Comparison of ENCODE assay signal across 7 mouse cellular contexts in the genomic region with DNA sequence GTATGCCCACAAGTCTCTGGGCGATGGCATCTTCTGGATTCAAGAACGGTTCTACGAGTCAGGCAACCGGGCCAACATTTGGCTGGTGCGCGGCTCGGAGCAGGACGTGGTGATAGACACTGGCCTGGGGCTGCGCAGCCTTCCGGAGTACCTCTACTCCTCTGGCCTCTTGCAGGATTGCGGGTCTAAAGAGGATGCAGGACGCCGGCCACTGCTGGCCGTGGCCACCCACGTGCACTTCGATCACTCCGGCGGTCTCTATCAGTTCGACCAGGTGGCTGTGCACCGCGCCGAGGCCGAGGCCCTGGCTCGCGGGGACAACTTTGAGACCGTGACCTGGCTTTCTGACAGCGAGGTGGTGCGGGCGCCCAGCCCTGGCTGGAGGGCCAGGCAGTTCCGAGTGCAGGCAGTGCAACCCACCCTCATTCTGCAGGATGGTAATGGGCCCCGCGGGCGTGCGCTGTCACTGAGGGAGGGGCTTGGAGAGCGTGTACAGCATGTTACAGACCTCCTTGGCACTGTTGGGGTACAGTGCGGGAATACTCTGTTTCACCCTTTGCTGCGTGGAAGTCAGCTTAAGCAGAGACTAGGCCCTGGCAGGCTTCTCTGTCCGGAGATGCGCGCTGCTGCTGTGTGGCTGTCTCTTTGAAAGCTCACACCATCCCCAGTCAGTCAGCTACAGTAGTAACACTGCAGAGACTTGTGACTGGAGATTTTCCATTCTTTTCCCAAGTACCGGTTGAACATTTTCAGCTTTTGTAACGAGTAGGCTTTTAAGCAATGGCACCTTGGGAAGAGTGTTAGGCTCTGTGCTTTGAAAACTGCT. TPM values are rescaled to one million over a fixed set of nuclear protein-coding genes. Genes with fewer than 3 reads are reported as not detected.
A peak's percentile ranks its signal among the peaks of the same experiment; 100 is the strongest.
DNase-seq lines count a peak whose midpoint lies in the region; ATAC-seq and TF ChIP-seq lines count a peak whose summit lies in the region.

No protein-coding gene starts in this region.

- no peaks in the 10 kb centered on the region for H3K27me3 ChIP-seq in intestine, embryonic 15.5 days (replicated peaks)
- no peaks in the 10 kb centered on the region for H3K27me3 ChIP-seq in liver, embryonic 14.5 days (ENCODE audit: control insufficient read depth, insufficient read depth, low read length)

- H3K4me2 ChIP-seq in intestine, embryonic 15.5 days (replicated peaks) = peak overlapping the region; percentile 98
- H3K4me2 ChIP-seq in liver, embryonic 14.5 days (ENCODE audit: low read depth) = peak overlapping the region; percentile 86

- ATAC-seq in intestine, embryonic 15.5 days = peak; percentile 52
- ATAC-seq in liver, embryonic 14.5 days (ENCODE audit: insufficient read depth) = peak; percentile 34

- H3K9ac ChIP-seq in intestine, embryonic 15.5 days = peak overlapping the region; percentile 72
- H3K9ac ChIP-seq in liver, embryonic 14.5 days (replicated peaks) = peak overlapping the region; percentile 55

- H3K4me1 ChIP-seq in brown adipose tissue, adult 24 weeks (ENCODE audit: control insufficient read depth, insufficient read depth, insufficient read length, low read length) = 0 out of 2 replicates have a peak, but pooled peaks cover 2% of the 10 kb centered on the region
- 0 out of 2 replicates have a peak, but pooled peaks cover 3% of the 10 kb centered on the region for H3K4me1 ChIP-seq in intestine, embryonic 15.5 days (replicated peaks)
- H3K4me1 ChIP-seq in liver, embryonic 14.5 days (replicated peaks; ENCODE audit: control insufficient read depth in 2 of 2, insufficient read depth in 2 of 2, low read length in 1 of 2) = peaks cover 17 to 22% of the 10 kb centered on the region in 2 experiments

- no peaks in the 10 kb centered on the region for H3K9me3 ChIP-seq in intestine, embryonic 15.5 days
- no peaks in the 10 kb centered on the region for H3K9me3 ChIP-seq in liver, embryonic 14.5 days (ENCODE audit: control insufficient read depth, low read length)

- TF ChIP-seq EP300 in liver, embryonic 14.5 days (IDR thresholded peaks at IDR 0.05; ENCODE audit: low read depth) = no peak

- no peak overlapping the region for H3K27ac ChIP-seq in brown adipose tissue, adult 24 weeks (replicated peaks; ENCODE audit: low read depth, low read length)
- peak overlapping the region; percentile 95 for H3K27ac ChIP-seq in intestine, embryonic 15.5 days
- peak overlapping the region; percentile 53 for H3K27ac ChIP-seq in liver, embryonic 14.5 days

- under 1% methylated on average over 42 of the region's 42 CpGs for WGBS in intestine, embryonic 15.5 days
- 1% methylated on average over 42 of the region's 42 CpGs for WGBS in liver, embryonic 14.5 days (ENCODE audit: insufficient replicate concordance)

- peak; percentile 40 to 89 for DNase-seq in spleen, postnatal 4 days (ENCODE audit: low spot score in 2 of 2)
- DNase-seq in spleen, postnatal 10 days (ENCODE audit: low spot score in 2 of 2) = no peak
- DNase-seq in forelimb bud, embryonic 11.5 days (ENCODE audit: low read depth, low spot score) = peak; percentile 16
- no peak for DNase-seq in liver, embryonic 14.5 days (ENCODE audit: low read depth in 3 of 3, low spot score in 3 of 3)
- peak; percentile 6 for DNase-seq in skeletal muscle tissue, adult 2 months (ENCODE audit: low read depth, low spot score)

- H3K4me3 ChIP-seq in brown adipose tissue, adult 24 weeks (ENCODE audit: insufficient read depth, low read depth, low read length) = peak overlapping the region; percentile 92
- peak overlapping the region; percentile 87 for H3K4me3 ChIP-seq in intestine, embryonic 15.5 days (replicated peaks)
- H3K4me3 ChIP-seq in liver, embryonic 14.5 days (ENCODE audit: insufficient read depth in 1 of 2, low read depth in 2 of 2, low read length in 2 of 2) = peak overlapping the region; percentile 66 to 90

- H3K36me3 ChIP-seq in intestine, embryonic 15.5 days = no peaks in the 10 kb centered on the region
- no peaks in the 10 kb centered on the region for H3K36me3 ChIP-seq in liver, embryonic 14.5 days (replicated peaks; ENCODE audit: control insufficient read depth, insufficient read depth, low read depth)

- no peak for TF ChIP-seq CTCF in liver, embryonic 14.5 days (IDR thresholded peaks at IDR 0.05; ENCODE audit: low read depth)

RNA-seq across cellular contexts. Expression of a gene that starts 0.6 kb away (rescaled TPM):
- polyA plus RNA-seq in brown adipose tissue, adult 24 weeks (2012; ENCODE audit: insufficient read depth, insufficient read length, missing spikeins) = 13.8 and 20.7 TPM in 2 replicates
- 8.4 and 9.2 TPM in 2 replicates for polyA plus RNA-seq in intestine, embryonic 15.5 days (2015; fragmentation: Nextera tagmentation; extraction: Ambion mirVana)
- 1.1 and 1.2 TPM in 2 replicates for polyA plus RNA-seq in liver, embryonic 14.5 days (2012; rRNA removed)
- 2.7 and 3.2 TPM in 2 replicates for polyA plus RNA-seq in liver, embryonic 14.5 days (2014; fragmentation: Nextera tagmentation; extraction: Ambion mirVana)

RNA-seq across cellular contexts. Expression of a gene that starts 0.9 kb away (rescaled TPM):
- polyA plus RNA-seq in brown adipose tissue, adult 24 weeks (2012; ENCODE audit: insufficient read depth, insufficient read length, missing spikeins) = 12.3 and 12.6 TPM in 2 replicates
- 16.7 and 17.2 TPM in 2 replicates for polyA plus RNA-seq in intestine, embryonic 15.5 days (2015; fragmentation: Nextera tagmentation; extraction: Ambion mirVana)
- polyA plus RNA-seq in liver, embryonic 14.5 days (2012; rRNA removed) = 6.5 and 8.9 TPM in 2 replicates
- polyA plus RNA-seq in liver, embryonic 14.5 days (2014; fragmentation: Nextera tagmentation; extraction: Ambion mirVana) = 10.9 and 11.7 TPM in 2 replicates

RNA-seq across cellular contexts. Expression of a gene that starts 54.3 kb away (rescaled TPM):
- polyA plus RNA-seq in brown adipose tissue, adult 24 weeks (2012; ENCODE audit: insufficient read depth, insufficient read length, missing spikeins) = 13.9 and 14.3 TPM in 2 replicates
- polyA plus RNA-seq in intestine, embryonic 15.5 days (2015; fragmentation: Nextera tagmentation; extraction: Ambion mirVana) = 24.4 and 25.2 TPM in 2 replicates
- polyA plus RNA-seq in liver, embryonic 14.5 days (2012; rRNA removed) = 4.3 and 6.4 TPM in 2 replicates
- 19.0 and 21.5 TPM in 2 replicates for polyA plus RNA-seq in liver, embryonic 14.5 days (2014; fragmentation: Nextera tagmentation; extraction: Ambion mirVana)

Comparison
In these comparisons a context has a peak if more than half of its experiments do, and no peak if none do; other contexts are left out.
1. DNase-seq: peak in spleen, postnatal 4 days (2 of 2), forelimb bud, embryonic 11.5 days (single experiment) and skeletal muscle tissue, adult 2 months (single experiment); none in spleen, postnatal 10 days (0 of 2) and liver, embryonic 14.5 days (0 of 3).
2. Peak in every context shown above with its lines, with median percentiles within 50 percentile points of each other: H3K4me3 ChIP-seq.